Mouse (Mus musculus): Measurements from ENCODE around the gene Atxn7l3.

DNA sequence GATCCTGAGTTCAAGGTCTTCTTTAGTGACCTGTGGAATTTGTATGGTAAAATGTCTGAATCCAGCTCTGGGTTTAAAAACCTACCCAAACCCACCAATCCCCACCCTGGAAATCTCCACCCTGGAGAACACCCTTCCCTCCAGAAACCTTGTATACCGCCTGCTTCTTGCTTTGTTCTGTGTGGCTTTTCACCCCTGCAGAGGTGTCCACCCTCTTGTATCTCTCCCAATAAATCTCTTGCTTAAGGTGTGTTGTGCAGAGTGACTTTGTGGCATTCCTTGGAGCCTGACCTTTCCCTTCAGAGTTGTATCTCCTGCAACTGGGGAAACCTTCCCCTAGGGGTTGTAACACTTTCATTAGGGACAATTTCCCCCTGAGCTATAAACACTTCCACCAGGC, 41.5 kb upstream of the Atxn7l3 start:
- TF ChIP-seq CTCF (IDR thresholded peaks at IDR 0.05; ENCODE audit: low read depth): no peak
- TF ChIP-seq EP300 (IDR thresholded peaks at IDR 0.05; ENCODE audit: low read depth): no peak

Data from liver, postnatal 0 days (tissue).